In genomic region chr11:78194411-78195100, GRCm38 (mm10) we compare ENCODE assay signal across 8 mouse cellular contexts. TPM values are rescaled to one million over a fixed set of nuclear protein-coding genes. Genes with fewer than 3 reads are reported as not detected.
DNase-seq lines count a peak whose midpoint lies in the region; ATAC-seq and TF ChIP-seq lines count a peak whose summit lies in the region.

No protein-coding gene starts in this region.

- 3% methylated on average over 27 of the region's 30 CpGs for WGBS in hindbrain, embryonic 16.5 days
- WGBS in liver, embryonic 13.5 days (ENCODE audit: insufficient replicate concordance), result 2% methylated on average over 30 of the region's 30 CpGs

- H3K9ac ChIP-seq in ES-E14 (ENCODE audit: insufficient read depth, low read depth, low read length, poor library complexity, severe bottlenecking), result peak overlapping the region; percentile 55; the same call in 1 of the 2 replicates
- H3K9ac ChIP-seq in hindbrain, embryonic 16.5 days (ENCODE audit: low read depth, low read length), result peak overlapping the region; percentile 50
- peak overlapping the region; percentile 64 for H3K9ac ChIP-seq in liver, embryonic 13.5 days

- peaks cover 14% of the 10 kb centered on the region for H3K36me3 ChIP-seq in ES-E14 (ENCODE audit: control insufficient read depth, insufficient read depth, low read length, poor library complexity, severe bottlenecking)
- peaks cover 9% of the 10 kb centered on the region; the same call in 1 of the 2 replicates for H3K36me3 ChIP-seq in hindbrain, embryonic 16.5 days (ENCODE audit: control insufficient read depth, insufficient read depth, low read length)
- peaks cover 4% of the 10 kb centered on the region; the same call in 1 of the 2 replicates for H3K36me3 ChIP-seq in liver, embryonic 13.5 days

- H3K27me3 ChIP-seq in hindbrain, embryonic 16.5 days (replicated peaks; ENCODE audit: control insufficient read depth, insufficient read depth, low read length), result no peaks in the 10 kb centered on the region
- peaks cover 33% of the 10 kb centered on the region for H3K27me3 ChIP-seq in liver, embryonic 13.5 days

- no peak for DNase-seq in ES-E14 (ENCODE audit: low read depth, low spot score)
- DNase-seq in c-Kit-positive CD71-positive TER-119-negative erythroid progenitor cells, embryonic 14.5 days (ENCODE audit: low read depth), result peak; percentile 81
- DNase-seq in gastrocnemius, postnatal 10 days, result peak; percentile 74
- peak; percentile 81 for DNase-seq in liver, embryonic 13.5 days
- peak; percentile 72 for DNase-seq in naive thymus-derived CD4-positive, alpha-beta T cell, adult 2 months (ENCODE audit: low read depth)
- peak; percentile 95 for DNase-seq in testis, postnatal 10 days (ENCODE audit: low spot score)
- no peak for DNase-seq in cerebellum, postnatal 4 days (ENCODE audit: low spot score in 2 of 2)

- H3K9me3 ChIP-seq in ES-E14 (ENCODE audit: control insufficient read depth, insufficient read depth, low read depth, low read length), result no peaks in the 10 kb centered on the region
- no peaks in the 10 kb centered on the region for H3K9me3 ChIP-seq in hindbrain, embryonic 16.5 days (ENCODE audit: control insufficient read depth, low read length)
- H3K9me3 ChIP-seq in liver, embryonic 13.5 days (replicated peaks), result no peaks in the 10 kb centered on the region

- H3K4me1 ChIP-seq in ES-E14 (ENCODE audit: control insufficient read depth in 2 of 2, insufficient read depth in 2 of 2, low read length in 2 of 2, poor library complexity in 1 of 2), result peaks cover 6 to 14% of the 10 kb centered on the region in 2 experiments
- H3K4me1 ChIP-seq in hindbrain, embryonic 16.5 days (ENCODE audit: control insufficient read depth, insufficient read depth, low read depth, low read length), result peaks cover 11% of the 10 kb centered on the region
- peaks cover 24% of the 10 kb centered on the region for H3K4me1 ChIP-seq in liver, embryonic 13.5 days (replicated peaks)

- H3K27ac ChIP-seq in ES-E14 (ENCODE audit: insufficient read depth, low read depth, low read length, poor library complexity, severe bottlenecking), result peak overlapping the region; percentile 42; the same call in 1 of the 2 replicates
- no peak overlapping the region for H3K27ac ChIP-seq in hindbrain, embryonic 16.5 days (ENCODE audit: low read depth, low read length)
- H3K27ac ChIP-seq in liver, embryonic 13.5 days, result no peak overlapping the region

- peak overlapping the region; percentile 84 to 94 for H3K4me3 ChIP-seq in ES-E14 (ENCODE audit: insufficient read depth in 1 of 2, low read depth in 1 of 2, low read length in 2 of 2, poor library complexity in 1 of 2, severe bottlenecking in 1 of 2)
- H3K4me3 ChIP-seq in hindbrain, embryonic 16.5 days (ENCODE audit: low read length), result peak overlapping the region; percentile 38
- peak overlapping the region; percentile 62 for H3K4me3 ChIP-seq in liver, embryonic 13.5 days (replicated peaks)

- peak; percentile 68 for ATAC-seq in hindbrain, embryonic 16.5 days
- peak; percentile 82 for ATAC-seq in liver, embryonic 13.5 days (ENCODE audit: low read depth)

- in situ Hi-C loops in ES-E14 (cut with MboI; ENCODE audit: low sequenced_read_pairs in 2 of 2, unreplicated experiment in 2 of 2), result no loop called here

- peak overlapping the region; percentile 58 for H3K4me2 ChIP-seq in hindbrain, embryonic 16.5 days (ENCODE audit: low read length)
- peak overlapping the region; percentile 84 for H3K4me2 ChIP-seq in liver, embryonic 13.5 days

TF ChIP-seq in ES-E14, 5 proteins besides CTCF, POLR2A, EP300 and RAD21:
- no peak for TF ChIP-seq MAFK (IDR thresholded peaks at IDR 0.05; ENCODE audit: insufficient read depth, low read depth, low read length)
- no peak for TF ChIP-seq ZNF384 (IDR thresholded peaks at IDR 0.05; ENCODE audit: low read depth, low read length)

RNA-seq across cellular contexts. Expression of gene Proca1, which starts 1.4 kb away (rescaled TPM):
- 0.80 and 1.1 TPM in 2 replicates for total RNA-seq in ES-E14 (2012; rRNA removed)
- 1 to 10 TPM; 1.1 to 1.2 TPM for total RNA-seq in gastrocnemius, postnatal 10 days (2021)
- 2.3 and 4.0 TPM in 2 replicates for polyA plus RNA-seq in hindbrain, embryonic 16.5 days (2015; fragmentation: Nextera tagmentation; extraction: Ambion mirVana)
- polyA plus RNA-seq in liver, embryonic 13.5 days (2015; fragmentation: Nextera tagmentation; extraction: Ambion mirVana), result 0.44 and 0.65 TPM in 2 replicates

RNA-seq across cellular contexts. Expression of gene Rab34, which starts 6.3 kb away (rescaled TPM):
- 33.8 and 36.1 TPM in 2 replicates for total RNA-seq in ES-E14 (2012; rRNA removed)
- total RNA-seq in gastrocnemius, postnatal 10 days (2021), result 10 to 100 TPM; 21.7 to 25.4 TPM
- 57.3 and 60.3 TPM in 2 replicates for polyA plus RNA-seq in hindbrain, embryonic 16.5 days (2015; fragmentation: Nextera tagmentation; extraction: Ambion mirVana)
- polyA plus RNA-seq in liver, embryonic 13.5 days (2015; fragmentation: Nextera tagmentation; extraction: Ambion mirVana), result 13.5 and 15.6 TPM in 2 replicates

RNA-seq across cellular contexts. Expression of gene Rpl23a, which starts 11.2 kb away (rescaled TPM):
- 2,611 and 2,664 TPM in 2 replicates for total RNA-seq in ES-E14 (2012; rRNA removed)
- 1,000 to 10,000 TPM; 1,328 to 1,362 TPM for total RNA-seq in gastrocnemius, postnatal 10 days (2021)
- polyA plus RNA-seq in hindbrain, embryonic 16.5 days (2015; fragmentation: Nextera tagmentation; extraction: Ambion mirVana), result 662 and 677 TPM in 2 replicates
- 1,033 and 1,075 TPM in 2 replicates for polyA plus RNA-seq in liver, embryonic 13.5 days (2015; fragmentation: Nextera tagmentation; extraction: Ambion mirVana)

RNA-seq across cellular contexts. Expression of gene Tlcd1, which starts 18.0 kb away (rescaled TPM):
- 75.6 and 78.6 TPM in 2 replicates for total RNA-seq in ES-E14 (2012; rRNA removed)
- 10 to 100 TPM in 1 of 2 experiments, 1 to 10 TPM in 1; 7.4 to 11.9 TPM for total RNA-seq in gastrocnemius, postnatal 10 days (2021)
- 19.7 and 20.1 TPM in 2 replicates for polyA plus RNA-seq in hindbrain, embryonic 16.5 days (2015; fragmentation: Nextera tagmentation; extraction: Ambion mirVana)
- polyA plus RNA-seq in liver, embryonic 13.5 days (2015; fragmentation: Nextera tagmentation; extraction: Ambion mirVana), result 50.3 and 54.3 TPM in 2 replicates

RNA-seq across cellular contexts. Expression of gene Nek8, which starts 18.1 kb away (rescaled TPM):
- total RNA-seq in ES-E14 (2012; rRNA removed), result 15.3 and 25.4 TPM in 2 replicates
- total RNA-seq in gastrocnemius, postnatal 10 days (2021), result 1 to 10 TPM; 3.1 to 3.7 TPM
- 7.1 and 7.7 TPM in 2 replicates for polyA plus RNA-seq in hindbrain, embryonic 16.5 days (2015; fragmentation: Nextera tagmentation; extraction: Ambion mirVana)
- 8.9 and 9.2 TPM in 2 replicates for polyA plus RNA-seq in liver, embryonic 13.5 days (2015; fragmentation: Nextera tagmentation; extraction: Ambion mirVana)

Comparison
In these comparisons a context has a peak if more than half of its experiments do, and no peak if none do; other contexts are left out.
1. DNase-seq: peak in c-Kit-positive CD71-positive TER-119-negative erythroid progenitor cells, embryonic 14.5 days (single experiment), gastrocnemius, postnatal 10 days (single experiment), liver, embryonic 13.5 days (single experiment), naive thymus-derived CD4-positive, alpha-beta T cell, adult 2 months (single experiment) and testis, postnatal 10 days (single experiment); none in ES-E14 (single experiment) and cerebellum, postnatal 4 days (0 of 2).
2. H3K4me3 ChIP-seq: peak in every context shown above with its lines; median percentile 89 in ES-E14; 62 in liver, embryonic 13.5 days; 38 in hindbrain, embryonic 16.5 days.
3. Peak in every context shown above with its lines, with median percentiles within 50 percentile points of each other: H3K9ac ChIP-seq.